Mouse (Mus musculus): ENCODE results near the gene Cxcl1. TPM values are rescaled to one million over a fixed set of nuclear protein-coding genes. Genes with fewer than 3 reads are reported as not detected.

Gene Cxcl1
- 0.61 TPM in 1 of 2 replicates, not detected in the other for total RNA-seq (2023)

GRCm38 (mm10) chr5:90890519-90891463, at the start of gene Cxcl1:
Gene Cxcl1, plus strand, starts transcription at chr5:90891241.

GRCm38 (mm10) chr5:90903339-90904020, 12.4 kb downstream of the Cxcl1 start, which contains the start of gene Cxcl2:
Gene Cxcl2, plus strand, starts transcription at chr5:90903871.

GRCm38 (mm10) chr5:90930971-90931851, 40.2 kb downstream of the Cxcl1 start, which contains the start of gene Mthfd2l:
Gene Mthfd2l, plus strand, starts transcription at chr5:90931117.

Other genes starting within 250 kb of the Cxcl1 start
- gene Cxcl5, start 131.9 kb upstream of the Cxcl1 start, total RNA-seq (2023) = not detected in 2 replicates
- 4.1 and 9.9 TPM in 2 replicates for gene Ppbp, start 122.7 kb upstream of the Cxcl1 start, total RNA-seq (2023)
- 15.2 and 24.4 TPM in 2 replicates for gene Pf4, start 118.8 kb upstream of the Cxcl1 start, total RNA-seq (2023)
- gene Cxcl3, start 105.1 kb upstream of the Cxcl1 start, total RNA-seq (2023) = 4.6 and 5.9 TPM in 2 replicates
- not detected in 2 replicates for gene Cxcl15, start 96.7 kb upstream of the Cxcl1 start, total RNA-seq (2023)
- gene Cxcl2, start 12.6 kb downstream of the Cxcl1 start, total RNA-seq (2023) = 697 and 820 TPM in 2 replicates
- gene Mthfd2l, start 39.9 kb downstream of the Cxcl1 start, total RNA-seq (2023) = 1.9 and 4.1 TPM in 2 replicates
- gene Epgn, start 136.2 kb downstream of the Cxcl1 start, total RNA-seq (2023) = not detected in 2 replicates
- gene Ereg, start 183.4 kb downstream of the Cxcl1 start, total RNA-seq (2023) = not detected in 2 replicates
- 0.54 TPM in 1 of 2 replicates, not detected in the other for gene Areg, start 248.4 kb downstream of the Cxcl1 start, total RNA-seq (2023)